Mouse (Mus musculus) brain, adult 2 months (tissue): ENCODE measurements around the gene Pkm.
A peak's percentile ranks its signal among the peaks of the same experiment; 100 is the strongest.

Experiments
- DNase-seq: peaks from one replicate; pipeline ENCODE4 v3.0.0; 2011; ENCODE audit warnings: low read depth, low spot score

The Pkm gene

GRCm38 (mm10) chr9:59706850-59707825, 51.0 kb downstream of the Pkm start:
- no peak for DNase-seq

DNA sequence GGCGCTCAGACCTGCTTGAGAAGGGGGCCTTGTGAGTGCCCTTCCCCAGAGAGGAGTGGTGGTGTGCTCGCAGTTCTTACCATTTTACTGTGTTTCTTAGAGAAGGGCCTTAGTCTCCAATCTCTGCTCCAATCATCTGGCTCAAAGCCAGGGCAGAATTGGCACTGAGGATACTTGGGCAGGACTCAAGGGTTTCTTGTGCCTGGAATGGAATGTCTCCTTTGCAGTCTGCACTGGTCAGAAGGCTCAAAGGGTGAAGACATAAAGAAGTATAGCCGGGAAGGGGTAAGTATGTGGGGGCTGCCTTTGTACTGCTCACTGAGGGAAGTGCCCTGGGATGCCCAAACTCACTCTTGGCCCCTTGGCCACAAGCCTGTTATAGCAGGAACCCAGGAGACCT, 53.1 kb downstream of the Pkm start:
- DNase-seq: no peak

GRCm38 (mm10) chr9:59716275-59716898, 60.2 kb downstream of the Pkm start:
- no peak for DNase-seq

- DNase-seq: no peak
Observed at GRCm38 (mm10) chr9:59718237-59718636, 62.1 kb downstream of the Pkm start.

DNA sequence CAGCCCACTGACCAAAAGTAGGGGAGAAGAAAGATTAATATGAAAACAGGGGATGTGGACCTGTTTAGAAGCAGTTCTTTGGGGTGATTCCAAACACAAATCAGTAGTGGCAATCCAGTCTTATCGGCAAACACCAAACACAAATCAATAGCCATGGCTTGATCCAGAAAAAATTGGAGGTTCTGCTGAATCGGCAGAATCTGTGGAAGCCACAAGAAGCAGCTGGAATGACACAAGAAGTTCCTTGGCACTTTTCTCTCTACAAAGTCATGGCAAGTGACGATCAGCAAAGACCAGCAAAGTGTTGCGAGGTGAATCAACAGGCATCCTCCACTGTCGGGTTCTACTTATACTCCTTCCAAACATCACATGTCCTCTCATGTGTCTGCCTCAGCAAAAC, 65.0 kb downstream of the Pkm start:
- DNase-seq: no peak

DNA sequence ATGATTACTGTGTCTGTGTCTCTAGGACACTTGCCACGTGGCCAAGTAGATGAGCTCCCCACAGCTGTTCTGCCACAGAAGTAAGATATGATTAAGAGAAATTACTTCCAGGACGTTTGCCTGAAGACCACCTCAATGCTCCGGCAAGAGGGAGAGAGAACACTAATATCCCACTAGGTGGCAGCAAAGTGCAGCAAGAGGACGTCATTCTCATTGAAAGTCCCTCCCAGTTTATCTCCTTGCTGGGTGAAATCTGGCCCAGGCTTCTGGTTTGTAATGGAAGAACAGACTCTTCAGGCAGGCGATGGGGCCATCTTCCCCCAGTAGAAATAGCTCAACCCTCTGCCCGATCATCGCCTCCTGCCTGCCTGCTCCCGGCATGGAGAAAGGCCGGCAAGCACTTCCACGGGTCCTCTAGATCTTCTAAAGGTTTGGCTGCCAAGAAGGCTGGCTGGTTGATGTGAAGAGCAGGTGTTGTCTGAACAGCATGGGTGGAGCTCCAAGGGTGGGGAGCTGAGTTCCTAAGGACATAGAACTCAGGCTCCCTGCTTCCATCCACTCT, 67.0 kb downstream of the Pkm start:
- peak; percentile 92 for DNase-seq

GRCm38 (mm10) chr9:59723791-59724442, 67.7 kb downstream of the Pkm start:
- peak; percentile 81 for DNase-seq

- no peak for DNase-seq
Observed at GRCm38 (mm10) chr9:59725515-59725914, 69.3 kb downstream of the Pkm start.

DNA sequence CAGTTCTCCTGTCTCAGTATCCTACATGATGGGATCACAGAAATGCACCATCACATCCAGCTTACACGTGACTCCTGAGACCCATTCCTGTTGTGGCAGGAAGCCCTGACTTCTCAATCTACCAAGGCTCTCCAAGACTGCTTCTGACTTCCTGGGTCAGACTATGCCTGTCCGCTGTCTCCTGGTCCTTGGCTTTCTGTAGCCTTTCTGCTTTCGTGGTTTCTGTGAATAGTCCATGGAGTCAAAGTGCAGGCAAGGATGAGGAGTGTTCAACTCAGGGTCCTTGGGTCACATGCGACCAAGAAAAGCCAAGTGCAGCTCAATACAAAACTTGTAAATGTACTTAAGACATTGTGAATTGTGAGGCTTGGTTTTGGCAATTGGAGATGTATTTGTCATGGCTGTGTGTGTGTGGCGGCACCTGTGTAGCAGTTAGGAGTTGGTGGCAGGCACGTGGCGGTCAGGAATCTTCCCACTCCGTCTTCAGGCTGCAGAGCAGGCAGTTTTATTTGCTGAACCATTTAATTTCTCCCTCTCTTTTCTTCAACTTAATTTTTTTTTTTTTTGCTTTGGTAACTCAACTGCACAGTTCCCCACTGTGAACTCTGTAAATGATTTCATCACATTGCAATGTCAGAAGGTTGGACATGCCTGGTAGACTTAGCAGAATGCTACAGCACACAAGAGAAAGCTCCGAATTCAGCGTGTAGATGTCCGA, 71.6 kb downstream of the Pkm start:
- no peak for DNase-seq
